Mouse (Mus musculus) heart, embryonic 14.5 days (tissue): ENCODE results near the gene Atr. TPM values are rescaled to one million over a fixed set of nuclear protein-coding genes. Genes with fewer than 3 reads are reported as not detected.
"Not testable (repeated sequence)": the region's sequence is repeated elsewhere in the genome, so short reads cannot be mapped to it uniquely, and the experiment has no call there.

Experiments
- ATAC-seq: fragments of 200-750 bp; cut with Nextera tagmentation; 2 replicates; pipeline ENCODE4 v1.8.0; 2017; ENCODE audit warnings: low read depth, moderate TSS enrichment; ENCODE audit not compliant: insufficient number of reproducible peaks, insufficient read depth, low FRiP score
- H3K27ac ChIP-seq, 2 experiments: fragments of 200-500 bp in 1 of 2; fragments of 300-500 bp in 1 of 2; sonication (generic) in 1 of 2; replicated peaks in 1 of 2; 2 replicates each; pipeline ENCODE4 v1.5.1; 2012 to 2014; ENCODE audit warnings: low read depth in 2 of 2, low read length in 2 of 2, control low read depth in 1 of 2, mild to moderate bottlenecking in 1 of 2, mixed read lengths in 1 of 2; ENCODE audit not compliant: control insufficient read depth in 1 of 2, insufficient read depth in 1 of 2
- H3K27me3 ChIP-seq: fragments of 300-500 bp; sonication (generic); 2 replicates; pipeline ENCODE4 v1.6.1; 2014; ENCODE audit warnings: mild to moderate bottlenecking, low read length, control low read depth; ENCODE audit not compliant: control insufficient read depth, insufficient read depth
- H3K36me3 ChIP-seq: fragments of 300-500 bp; sonication (generic); 2 replicates; pipeline ENCODE4 v1.6.1; 2014; ENCODE audit warnings: mild to moderate bottlenecking, control low read depth, low read length, mixed read lengths; ENCODE audit not compliant: control insufficient read depth, insufficient read depth
- H3K4me1 ChIP-seq, 2 experiments: fragments of 200-500 bp in 1 of 2; fragments of 300-500 bp in 1 of 2; sonication (generic) in 1 of 2; 2 replicates each; pipeline ENCODE4 v1.6.1; 2012 to 2014; ENCODE audit warnings: low read length in 2 of 2, control low read depth in 1 of 2, mixed read lengths in 1 of 2; ENCODE audit not compliant: control insufficient read depth in 2 of 2, insufficient read depth in 2 of 2
- H3K4me2 ChIP-seq: fragments of 300-500 bp; sonication (generic); 2 replicates; pipeline ENCODE4 v1.6.1; 2014; ENCODE audit warnings: mild to moderate bottlenecking, low read length
- H3K4me3 ChIP-seq, 2 experiments: fragments of 200-500 bp in 1 of 2; fragments of 300-500 bp in 1 of 2; sonication (generic) in 1 of 2; 2 replicates each; pipeline ENCODE4 v1.5.1; 2012 to 2014; ENCODE audit warnings: low read length in 2 of 2, mild to moderate bottlenecking in 2 of 2, control low read depth in 1 of 2, low read depth in 1 of 2, moderate library complexity in 1 of 2; ENCODE audit not compliant: control insufficient read depth in 1 of 2, insufficient read depth in 1 of 2
- H3K9ac ChIP-seq: fragments of 300-500 bp; sonication (generic); 2 replicates; pipeline ENCODE4 v1.6.1; 2014; ENCODE audit warnings: mild to moderate bottlenecking, low read length
- H3K9me3 ChIP-seq: fragments of 300-500 bp; sonication (generic); 2 replicates; pipeline ENCODE4 v1.6.1; 2016; ENCODE audit warnings: low read length, control low read depth; ENCODE audit not compliant: control insufficient read depth
- whole genome bisulfite sequencing: fragments of 180-500 bp; shearing (Covaris S2); extraction: QIAGEN DNeasy Blood & Tissue Kit; methylation state at CpG from one replicate; pipeline ENCODE4 v1.1.7; 2014; 5-methylcytosine and 5-hydroxymethylcytosine counted together
- polyA plus RNA-seq: library from polyadenylated mRNA; unstranded; fragments of >200 nt; fragmentation: Nextera tagmentation; extraction: Ambion mirVana; gene quantifications from 2 replicates; pipeline ENCODE4 v1.2.1, GENCODE M21; 2014

Gene Atr
- polyA plus RNA-seq, 1 experiment from 2014 or later = 12.2 TPM

DNA sequence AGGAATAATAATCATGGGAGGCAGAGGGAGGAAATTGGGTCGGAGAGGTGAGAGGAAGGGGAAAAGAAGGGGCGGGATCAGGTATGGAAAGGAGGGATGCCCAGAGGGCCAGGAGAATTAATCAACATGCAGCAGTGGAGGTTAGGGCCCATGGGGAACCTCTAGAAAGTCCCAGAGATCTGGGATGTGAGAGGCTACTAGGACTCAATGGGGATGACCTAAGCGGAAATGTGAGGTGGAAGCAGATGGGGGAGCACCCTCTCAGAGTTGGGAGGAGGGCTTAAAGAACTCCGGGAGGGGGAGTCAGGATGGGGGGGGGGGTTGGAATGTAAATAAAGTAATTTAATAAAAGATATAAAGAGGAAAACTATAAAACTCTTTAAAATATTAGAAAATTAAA lies 96.3 kb downstream of the Atr start:
- Histone ChIP-seq H3K4me3 (peak overlapping the region in 1 of 2 experiments; percentile 79; a peak in 1 of 4 replicates), H3K9ac (peak overlapping the region; percentile 92), H3K9me3 (no peaks in the 10 kb centered on the region), H3K4me1 (peaks cover 2 to 6% of the 10 kb centered on the region in 2 experiments; a peak in 2 of 4 replicates), H3K27me3 (no peaks in the 10 kb centered on the region), H3K4me2 (peak overlapping the region; percentile 63), H3K36me3 (peaks cover 19% of the 10 kb centered on the region), H3K27ac (no peak overlapping the region)
- 80% methylated on average over 4 of the region's 4 CpGs for WGBS
- no peak for ATAC-seq

DNA sequence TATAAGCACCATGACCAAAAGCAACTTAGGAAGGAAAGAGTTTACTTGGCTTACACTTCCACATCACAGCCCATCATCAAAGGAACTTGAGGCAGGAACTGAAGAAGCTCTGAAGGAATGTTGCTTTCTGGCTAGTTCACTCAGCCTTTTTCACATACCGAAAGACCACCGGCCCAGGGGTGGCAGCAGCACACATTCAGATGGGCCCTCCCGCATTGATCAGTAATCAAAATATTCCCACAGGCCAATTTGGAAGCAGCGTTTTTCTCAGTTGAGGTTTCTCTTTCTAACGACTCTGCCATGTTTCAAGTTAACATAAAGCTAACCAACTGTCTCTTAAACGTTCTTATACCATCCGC lies 96.8 kb downstream of the Atr start:
- WGBS = under 1% methylated on average over 7 of the region's 7 CpGs
- Histone ChIP-seq H3K36me3 (peaks cover 23% of the 10 kb centered on the region), H3K9ac (peak overlapping the region; percentile 92), H3K4me3 (peak overlapping the region; percentile 79 to 87), H3K4me1 (peaks cover 2 to 6% of the 10 kb centered on the region in 2 experiments; a peak in 2 of 4 replicates), H3K27me3 (no peaks in the 10 kb centered on the region), H3K4me2 (peak overlapping the region; percentile 63), H3K9me3 (no peaks in the 10 kb centered on the region), H3K27ac (peak overlapping the region; percentile 34 to 48)
- no peak for ATAC-seq

DNA sequence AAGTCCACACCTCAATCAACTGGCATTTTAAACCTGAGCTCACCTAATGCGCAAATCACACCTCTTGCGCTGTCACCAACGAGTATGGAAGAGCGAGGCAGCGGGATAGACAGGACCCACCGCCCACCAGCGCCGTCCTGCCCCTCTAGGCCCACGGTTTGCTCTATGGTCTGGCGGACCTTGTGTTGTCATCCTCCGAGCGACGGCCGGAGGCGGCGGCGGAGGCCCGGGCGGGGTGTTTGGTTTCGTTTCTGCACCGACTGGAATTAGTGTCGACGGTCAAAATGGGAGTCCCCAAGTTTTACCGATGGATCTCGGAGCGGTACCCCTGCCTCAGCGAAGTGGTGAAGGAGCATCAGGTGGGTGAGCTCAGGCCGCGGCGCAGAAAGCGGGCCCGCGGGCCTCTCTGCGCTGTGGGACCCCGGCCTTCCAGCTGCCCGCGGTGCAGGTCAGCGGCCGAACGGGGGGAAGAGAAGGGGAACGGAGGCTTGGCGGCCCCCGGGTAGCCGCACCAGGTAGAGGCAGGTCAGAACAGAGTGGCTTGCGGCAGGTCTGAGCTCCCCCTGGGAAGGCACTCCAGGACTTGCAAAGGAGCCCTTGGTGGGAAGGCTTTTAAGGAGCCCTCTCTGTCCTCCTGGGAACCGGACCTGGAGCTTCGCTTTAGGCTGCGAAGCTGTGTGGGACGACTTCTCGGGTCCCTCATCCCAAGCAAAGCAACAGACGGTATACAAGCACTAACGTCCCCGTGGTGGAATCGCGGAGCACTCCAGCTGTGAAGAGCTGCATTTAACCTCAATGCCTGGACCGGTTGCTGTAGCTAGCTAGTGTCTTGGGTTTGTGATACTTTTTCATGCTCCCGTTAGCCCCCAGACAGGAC lies 97.4 kb downstream of the Atr start, which contains the start of gene Xrn1:
TSS of gene Xrn1 (plus strand) at position 176 of the 877 bp plus-strand sequence.
- ATAC-seq = peak; percentile 95
- Histone ChIP-seq H3K4me1 (peaks cover 2 to 6% of the 10 kb centered on the region in 2 experiments; a peak in 2 of 4 replicates), H3K9ac (peak within 1 kb of the TSS; percentile 92), H3K9me3 (no peaks in the 10 kb centered on the region), H3K4me2 (peak within 1 kb of the TSS; percentile 63), H3K27ac (peak within 1 kb of the TSS; percentile 89 to 92), H3K36me3 (peaks cover 26% of the 10 kb centered on the region), H3K27me3 (no peaks in the 10 kb centered on the region), H3K4me3 (peak within 1 kb of the TSS; percentile 79 to 87)
- WGBS = under 1% methylated on average over 56 of the region's 57 CpGs

DNA sequence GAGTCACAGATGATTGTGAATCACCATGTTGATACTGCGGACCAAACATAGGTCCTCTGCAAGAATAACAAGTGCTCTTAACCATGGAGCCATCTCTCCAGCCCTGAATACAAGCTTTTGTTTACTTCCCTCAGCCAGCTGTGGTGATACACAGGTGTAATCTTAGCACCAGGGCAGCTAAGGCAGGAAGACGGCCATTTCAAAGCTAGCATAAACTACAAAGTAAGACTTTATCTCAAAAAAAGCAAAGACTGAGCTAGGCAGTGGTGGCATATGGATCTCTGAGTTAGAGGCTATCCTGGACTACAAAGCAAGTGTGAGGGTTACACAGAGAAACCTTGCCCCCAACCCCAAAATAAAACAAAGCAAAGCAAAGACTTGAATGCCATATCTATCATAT lies 100.2 kb downstream of the Atr start:
- no peak overlapping the region for H3K9ac ChIP-seq
- 77% methylated on average over 2 of the region's 2 CpGs for WGBS
- peaks cover 16% of the 10 kb centered on the region for H3K36me3 ChIP-seq
- no peak overlapping the region for H3K4me2 ChIP-seq
- no peaks in the 10 kb centered on the region for H3K27me3 ChIP-seq
- peaks cover 2 to 6% of the 10 kb centered on the region in 2 experiments; a peak in 2 of 4 replicates for H3K4me1 ChIP-seq
- no peak overlapping the region for H3K27ac ChIP-seq
- H3K4me3 ChIP-seq = no peak overlapping the region
- ATAC-seq = no peak
- H3K9me3 ChIP-seq = no peaks in the 10 kb centered on the region

DNA sequence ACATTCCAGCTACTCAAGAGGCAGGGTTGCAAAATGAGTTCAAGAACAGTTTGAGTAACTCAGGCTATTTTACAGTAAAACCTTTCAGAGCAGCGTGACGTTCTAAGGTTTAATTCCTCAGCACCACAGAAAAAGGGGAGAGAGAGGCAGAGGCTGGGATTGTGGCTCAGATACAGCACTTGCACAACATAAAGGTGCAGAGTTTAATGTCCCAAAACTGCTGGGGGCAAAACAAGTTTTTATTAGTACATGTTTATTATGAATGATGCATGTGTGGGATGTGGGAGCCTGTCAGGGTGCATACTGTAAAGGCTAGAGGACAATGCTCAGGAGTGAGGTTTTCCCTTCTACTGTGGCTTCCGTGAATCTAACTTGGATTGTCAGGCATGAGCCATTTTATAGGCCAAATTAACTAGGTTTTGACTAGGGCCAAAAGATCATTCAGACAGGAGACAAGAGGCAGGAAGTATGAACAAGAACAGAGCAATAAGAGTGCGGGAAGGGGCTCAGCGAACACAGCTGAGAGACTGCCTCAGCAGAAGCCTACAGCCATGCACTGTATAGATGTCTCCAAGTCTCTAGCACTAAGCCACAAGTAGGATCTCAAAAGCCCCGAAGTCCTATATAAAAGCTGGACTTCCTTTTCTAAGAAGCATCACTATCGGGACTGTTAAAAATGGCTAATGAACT lies 100.8 kb downstream of the Atr start:
- Histone ChIP-seq H3K36me3 (peaks cover 16% of the 10 kb centered on the region), H3K27ac (no peak overlapping the region), H3K9me3 (no peaks in the 10 kb centered on the region), H3K4me2 (no peak overlapping the region), H3K4me3 (no peak overlapping the region), H3K27me3 (no peaks in the 10 kb centered on the region), H3K9ac (peak overlapping the region; percentile 17; the same call in 1 of the 2 replicates), H3K4me1 (peaks cover 2 to 6% of the 10 kb centered on the region in 2 experiments; a peak in 2 of 4 replicates)
- no peak for ATAC-seq
- 92% methylated on average over 7 of the region's 7 CpGs for WGBS

DNA sequence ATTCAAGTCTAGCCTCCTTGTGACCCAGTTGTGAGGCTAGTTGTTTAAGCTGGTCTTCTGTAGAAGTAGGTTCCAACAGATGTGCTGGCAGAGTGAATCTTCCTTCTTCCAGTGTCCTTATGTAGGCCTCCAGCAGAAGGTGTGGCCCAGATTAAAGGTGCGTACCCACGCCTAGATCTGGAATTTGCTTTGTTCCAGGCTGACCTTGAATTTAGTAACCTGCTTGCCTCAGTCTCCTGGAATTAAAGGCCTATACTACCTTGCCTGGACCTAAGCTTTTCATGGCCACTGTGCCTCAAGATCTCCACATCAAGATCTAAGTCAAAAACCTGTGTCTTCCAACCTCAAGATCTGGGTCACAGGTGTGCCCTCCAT lies 101.3 kb downstream of the Atr start:
- 85% methylated on average over 2 of the region's 2 CpGs for WGBS
- not testable (repeated sequence) for H3K4me1 ChIP-seq, H3K9me3 ChIP-seq, H3K4me3 ChIP-seq, H3K27ac ChIP-seq, H3K9ac ChIP-seq, ATAC-seq, H3K4me2 ChIP-seq, H3K27me3 ChIP-seq
- peaks cover 16% of the 10 kb centered on the region for H3K36me3 ChIP-seq

DNA sequence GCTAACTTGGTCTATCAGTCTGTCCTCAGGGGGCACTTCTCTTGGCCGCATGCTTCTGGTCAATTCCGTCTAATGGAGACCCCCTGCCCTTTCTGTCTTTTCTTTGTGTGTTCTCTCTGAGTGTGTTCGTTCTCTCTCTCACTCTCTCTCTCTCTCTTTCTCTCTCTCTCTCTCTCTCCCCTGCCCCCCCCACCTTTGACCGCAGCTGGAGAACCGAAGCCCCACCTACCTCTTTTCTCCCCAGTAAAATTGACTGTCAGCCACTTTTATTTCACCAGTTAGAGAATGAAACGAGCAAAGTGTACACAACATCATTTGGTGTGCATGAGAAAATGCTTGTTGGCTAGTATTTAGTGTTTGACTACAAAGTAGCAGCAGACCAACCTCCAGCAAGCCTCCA lies 101.8 kb downstream of the Atr start:
- ATAC-seq = no peak
- Histone ChIP-seq H3K4me1 (no peaks in the 10 kb centered on the region), H3K27me3 (no peaks in the 10 kb centered on the region), H3K4me2 (no peak overlapping the region), H3K4me3 (no peak overlapping the region), H3K27ac (no peak overlapping the region), H3K36me3 (peaks cover 20% of the 10 kb centered on the region), H3K9ac (no peak overlapping the region), H3K9me3 (no peaks in the 10 kb centered on the region)
- WGBS = 74% methylated on average over 6 of the region's 6 CpGs
